Mouse (Mus musculus) CH12.LX (cell line): ENCODE results near the gene Sptb.

ENCODE experiments used
- MAX ChIP-seq: IDR thresholded peaks from 2 replicates; pipeline ENCODE4 v1.6.1; 2011; ENCODE audit warnings: low read length, improper control_type of control experiment
- ZKSCAN1 ChIP-seq: IDR thresholded peaks from 2 replicates; pipeline ENCODE4 v1.6.1; 2012; ENCODE audit warnings: low read depth, inconsistent platforms, low read length, improper control_type of control experiment, borderline replicate concordance

DNA sequence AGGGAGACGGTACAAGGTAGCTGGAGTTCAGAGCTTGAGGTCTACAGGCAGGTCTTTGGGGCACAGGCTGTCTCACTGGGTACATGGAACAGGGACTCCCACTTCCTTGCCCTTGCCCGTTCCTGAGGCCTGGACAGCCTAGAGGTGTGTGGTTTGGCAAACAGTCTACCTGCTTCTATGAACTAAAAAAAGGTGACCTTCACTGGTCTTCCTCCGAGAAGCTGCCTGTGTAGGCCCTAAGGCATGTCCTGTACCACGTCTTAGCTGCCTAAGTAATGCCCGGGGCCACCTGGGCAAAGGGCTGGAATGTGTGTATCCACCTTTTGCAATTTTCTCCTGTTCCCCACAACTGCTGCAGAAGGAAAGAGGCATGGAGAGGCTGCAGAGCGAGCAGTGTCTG, 137.0 kb downstream of the Sptb start:
- TF ChIP-seq ZKSCAN1 (no peak), MAX (no peak)
